Mouse (Mus musculus) midbrain, embryonic 16.5 days (tissue): Measurements from ENCODE around the gene Ifit2. TPM values are rescaled to one million over a fixed set of nuclear protein-coding genes. Genes with fewer than 3 reads are reported as not detected.
"Not testable (repeated sequence)": the region's sequence is repeated elsewhere in the genome, so short reads cannot be mapped to it uniquely, and the experiment has no call there.

Source experiments
- ATAC-seq: fragments of 200-750 bp; cut with Nextera tagmentation; 2 replicates; pipeline ENCODE4 v1.8.0; 2017; ENCODE audit warnings: moderate TSS enrichment
- H3K27ac ChIP-seq: fragments of 300-500 bp; sonication (generic); 2 replicates; pipeline ENCODE4 v1.5.1; 2014; ENCODE audit warnings: mild to moderate bottlenecking, low read length, mixed read lengths
- H3K27me3 ChIP-seq: fragments of 300-500 bp; sonication (generic); 2 replicates; pipeline ENCODE4 v1.6.1; 2014; ENCODE audit warnings: low read depth, low read length, mixed read lengths; ENCODE audit not compliant: control insufficient read depth, insufficient read depth
- H3K36me3 ChIP-seq: fragments of 300-500 bp; sonication (generic); 2 replicates; pipeline ENCODE4 v1.6.1; 2014; ENCODE audit warnings: mild to moderate bottlenecking, low read length, moderate library complexity, mixed read lengths; ENCODE audit not compliant: control insufficient read depth, insufficient read depth
- H3K4me1 ChIP-seq: fragments of 300-500 bp; sonication (generic); 2 replicates; pipeline ENCODE4 v1.6.1; 2014; ENCODE audit warnings: mild to moderate bottlenecking, low read length, mixed read lengths; ENCODE audit not compliant: control insufficient read depth, insufficient read depth
- H3K4me2 ChIP-seq: fragments of 300-500 bp; sonication (generic); 2 replicates; pipeline ENCODE4 v1.6.1; 2014; ENCODE audit warnings: mild to moderate bottlenecking, low read length, mixed read lengths
- H3K4me3 ChIP-seq: fragments of 300-500 bp; sonication (generic); 2 replicates; pipeline ENCODE4 v1.5.1; 2014; ENCODE audit warnings: low read depth, mild to moderate bottlenecking, low read length, moderate library complexity, mixed read lengths
- H3K9ac ChIP-seq: fragments of 300-500 bp; sonication (generic); 2 replicates; pipeline ENCODE4 v1.6.1; 2014; ENCODE audit warnings: low read depth, low read length, mixed read lengths
- H3K9me3 ChIP-seq: fragments of 300-500 bp; sonication (generic); replicated peaks from 2 replicates; pipeline ENCODE4 v1.6.1; 2014; ENCODE audit warnings: mild to moderate bottlenecking, low read length, mixed read lengths; ENCODE audit not compliant: control insufficient read depth, poor library complexity, severe bottlenecking
- WGBS: fragments of 180-500 bp; shearing (Covaris S2); extraction: QIAGEN DNeasy Blood & Tissue Kit; methylation state at CpG from one replicate; pipeline ENCODE4 v1.1.7; 2014; 5-methylcytosine and 5-hydroxymethylcytosine counted together
- polyA plus RNA-seq: library from polyadenylated mRNA; unstranded; fragments of >200 nt; fragmentation: Nextera tagmentation; extraction: Ambion mirVana; gene quantifications from 2 replicates; pipeline ENCODE4 v1.2.1, GENCODE M21; 2015

The Ifit2 gene
- polyA plus RNA-seq, 1 experiment from 2014 or later = 9.9 TPM

DNA sequence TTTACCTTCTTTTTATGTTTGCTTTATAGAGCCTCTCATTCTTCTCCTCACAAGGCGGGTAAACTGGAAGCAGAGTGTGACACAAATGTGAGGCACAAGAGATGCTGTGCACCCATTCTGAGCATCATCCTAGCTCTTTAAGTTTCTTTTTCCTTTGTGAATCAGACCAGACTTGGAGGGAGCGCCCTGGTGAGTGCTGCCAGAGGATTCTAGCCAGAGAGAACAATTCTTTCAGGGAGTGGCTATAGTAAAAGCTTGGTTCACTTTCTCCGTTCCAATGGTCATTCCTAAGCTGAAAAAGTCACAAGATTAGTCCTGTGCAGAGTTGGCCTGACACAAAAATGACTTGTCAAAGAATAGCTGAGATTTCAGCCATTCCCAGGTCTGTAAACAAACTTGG, 6.1 kb downstream of the Ifit2 start:
- Histone ChIP-seq H3K4me1 (peaks cover 7% of the 10 kb centered on the region; the same call in 1 of the 2 replicates), H3K36me3 (no peaks in the 10 kb centered on the region), H3K4me3 (no peak overlapping the region), H3K4me2 (no peak overlapping the region), H3K9ac (no peak overlapping the region), H3K27me3 (no peaks in the 10 kb centered on the region), H3K9me3 (no peaks in the 10 kb centered on the region), H3K27ac (no peak overlapping the region)
- no peak for ATAC-seq
- 66% methylated on average over 3 of the region's 3 CpGs for WGBS

DNA sequence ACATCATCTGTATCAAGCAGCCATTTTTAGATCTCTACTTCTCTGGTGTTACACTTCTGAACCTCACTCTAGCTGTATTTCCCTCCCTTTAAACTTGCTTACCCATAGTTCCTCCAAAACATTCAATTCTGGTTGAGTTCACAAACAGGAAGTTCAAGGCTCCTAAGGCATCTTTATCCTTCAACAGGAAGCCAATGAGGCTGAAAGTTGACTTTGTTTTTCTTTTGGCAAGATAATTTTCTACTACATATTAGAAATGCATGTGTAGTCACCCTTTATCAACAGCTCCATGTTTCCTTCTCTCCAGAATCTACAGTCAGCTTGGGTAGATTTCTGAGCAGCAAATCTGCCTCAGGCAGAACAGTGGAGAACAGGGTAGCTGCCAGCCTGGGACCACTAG, 12.1 kb downstream of the Ifit2 start:
- no peak overlapping the region for H3K9ac ChIP-seq
- no peaks in the 10 kb centered on the region for H3K27me3 ChIP-seq
- H3K36me3 ChIP-seq = no peaks in the 10 kb centered on the region
- H3K27ac ChIP-seq = no peak overlapping the region
- H3K9me3 ChIP-seq = no peaks in the 10 kb centered on the region
- H3K4me1 ChIP-seq = no peaks in the 10 kb centered on the region
- no peak overlapping the region for H3K4me3 ChIP-seq
- ATAC-seq = no peak
- H3K4me2 ChIP-seq = no peak overlapping the region

DNA sequence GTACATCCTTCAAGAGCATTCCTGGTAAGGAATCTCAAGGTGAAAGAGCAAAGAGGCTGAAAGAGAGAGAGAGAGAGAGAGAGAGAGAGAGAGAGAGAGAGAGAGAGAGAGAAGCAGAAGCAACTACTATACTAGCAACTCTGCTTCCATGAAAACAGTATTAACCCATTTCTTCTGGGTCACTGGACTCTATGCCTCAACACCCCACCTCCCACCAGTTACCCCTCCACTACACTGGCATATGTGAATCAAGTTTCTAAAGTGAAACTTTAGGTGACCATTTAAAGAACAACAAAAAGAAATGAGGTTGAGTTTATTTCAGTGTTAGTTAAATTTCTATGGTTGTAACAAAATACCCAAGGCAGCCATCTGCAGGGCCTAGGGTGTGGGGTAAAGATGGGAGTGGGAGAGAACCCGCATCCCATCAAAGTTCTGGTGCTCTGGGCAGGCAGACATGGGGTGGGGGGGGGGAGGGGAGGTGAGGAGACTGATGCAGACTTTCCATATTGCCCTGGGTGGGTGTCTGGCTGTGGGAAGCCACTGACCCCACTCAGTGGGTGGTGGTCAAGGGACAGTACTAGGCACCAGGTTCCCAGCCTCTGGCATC, 15.8 kb downstream of the Ifit2 start:
- no peak for ATAC-seq
- Histone ChIP-seq H3K9me3 (no peaks in the 10 kb centered on the region), H3K4me2 (no peak overlapping the region), H3K27ac (no peak overlapping the region), H3K4me1 (no peaks in the 10 kb centered on the region), H3K27me3 (no peaks in the 10 kb centered on the region), H3K9ac (no peak overlapping the region), H3K4me3 (no peak overlapping the region), H3K36me3 (no peaks in the 10 kb centered on the region)
- 78% methylated on average over 1 of the region's 1 CpGs for WGBS

DNA sequence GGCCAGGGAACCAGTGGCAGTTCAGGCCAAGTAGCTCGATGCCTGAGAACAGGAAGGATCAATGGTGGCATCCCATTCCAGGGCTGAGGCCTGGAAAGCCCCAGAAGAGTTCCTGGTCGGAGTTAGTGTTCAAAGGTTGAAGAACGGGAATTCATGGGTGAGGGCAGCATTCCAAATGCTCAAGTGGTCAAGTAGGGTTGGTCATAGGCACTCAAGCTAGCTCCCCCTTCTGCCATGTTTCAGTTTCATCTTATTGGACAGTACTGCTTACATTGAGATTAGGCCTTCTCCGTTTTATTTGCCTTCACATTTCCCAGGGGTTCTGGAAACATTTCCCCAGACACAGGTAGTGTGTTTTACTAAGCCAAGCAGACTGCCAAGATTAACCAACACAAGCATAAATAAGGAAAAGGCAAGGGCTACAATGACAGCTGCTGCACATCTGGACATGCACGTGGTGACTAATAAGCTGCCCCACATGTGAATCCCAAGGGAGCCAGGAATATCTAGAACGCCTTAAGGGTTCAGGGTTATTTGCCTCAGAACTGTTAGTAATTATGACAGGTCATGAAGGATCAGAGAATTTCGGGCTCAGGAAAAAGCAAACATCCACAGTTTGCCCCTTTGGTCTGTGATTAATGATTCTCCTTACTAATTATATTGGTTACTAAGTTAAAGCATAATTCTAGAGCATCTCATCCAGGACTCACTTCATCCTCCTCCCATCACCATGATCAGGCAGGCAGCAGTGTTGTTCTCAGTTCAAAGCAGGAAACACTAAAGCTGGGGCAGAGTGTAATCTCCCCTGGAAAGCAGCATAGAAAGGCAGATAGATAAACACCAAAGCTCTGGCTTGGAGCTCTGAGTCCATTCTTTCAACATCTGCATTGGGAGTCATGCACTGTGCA, 18.7 kb downstream of the Ifit2 start:
- no peak overlapping the region for H3K27ac ChIP-seq
- H3K36me3 ChIP-seq = peaks cover 3% of the 10 kb centered on the region; the same call in 1 of the 2 replicates
- H3K4me3 ChIP-seq = no peak overlapping the region
- no peak overlapping the region for H3K4me2 ChIP-seq
- H3K4me1 ChIP-seq = no peaks in the 10 kb centered on the region
- WGBS = 75% methylated on average over 7 of the region's 7 CpGs
- ATAC-seq = no peak
- no peak overlapping the region for H3K9ac ChIP-seq
- H3K9me3 ChIP-seq = no peaks in the 10 kb centered on the region
- no peaks in the 10 kb centered on the region for H3K27me3 ChIP-seq

DNA sequence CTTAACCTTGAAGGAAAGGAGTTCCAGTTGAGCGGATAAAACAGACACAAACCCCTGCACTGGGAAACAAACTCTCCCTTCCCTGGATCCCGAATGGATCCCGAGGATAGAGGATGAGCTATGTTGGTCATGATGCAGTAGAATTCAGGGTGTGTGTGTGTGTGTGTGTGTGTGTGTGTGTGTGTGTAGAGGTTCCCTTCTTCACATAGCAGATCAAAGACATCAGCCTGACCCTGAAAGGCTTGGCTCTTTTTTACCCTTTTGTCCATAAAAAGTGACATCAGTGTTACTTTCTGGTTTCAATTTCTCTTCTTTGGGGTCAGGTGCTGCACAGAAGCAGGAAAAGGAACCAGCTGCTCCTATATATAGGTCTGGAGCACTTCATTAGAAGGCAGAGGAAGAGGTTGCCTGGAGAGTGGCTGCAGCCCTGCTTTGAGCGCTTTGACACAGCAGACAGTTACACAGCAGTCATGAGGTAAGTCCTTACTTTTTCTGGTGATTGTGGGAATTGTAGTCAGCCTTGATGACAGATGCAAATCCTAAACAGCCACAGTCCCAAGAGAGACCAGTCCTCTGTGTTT, 19.5 kb downstream of the Ifit2 start:
- Histone ChIP-seq H3K36me3 (peaks cover 3% of the 10 kb centered on the region; the same call in 1 of the 2 replicates), H3K9me3 (no peaks in the 10 kb centered on the region), H3K27me3 (no peaks in the 10 kb centered on the region), H3K4me3 (no peak overlapping the region), H3K4me1 (no peaks in the 10 kb centered on the region), H3K27ac (no peak overlapping the region), H3K4me2 (no peak overlapping the region), H3K9ac (no peak overlapping the region)
- 72% methylated on average over 4 of the region's 4 CpGs for WGBS
- no peak for ATAC-seq

DNA sequence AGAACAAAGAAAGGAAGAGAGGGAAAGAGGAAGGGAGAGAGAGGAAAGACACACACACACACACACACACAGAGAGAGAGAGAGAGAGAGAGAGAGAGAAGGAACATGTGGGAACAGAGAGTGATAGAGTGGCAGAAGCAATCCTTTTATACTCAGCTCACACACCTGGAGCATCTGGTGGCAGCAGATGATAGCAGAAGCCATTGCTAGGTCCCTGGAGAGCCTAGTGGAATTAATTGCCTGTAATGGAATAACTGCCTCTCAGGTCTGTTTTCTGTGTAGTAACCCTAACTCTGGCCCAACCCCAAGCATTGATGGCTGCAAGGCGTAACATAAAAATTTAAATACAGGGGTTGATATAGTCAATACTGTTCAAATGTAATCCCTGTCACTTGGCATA, 20.6 kb downstream of the Ifit2 start:
- Histone ChIP-seq H3K27ac (no peak overlapping the region), H3K4me1 (no peaks in the 10 kb centered on the region), H3K4me2 (no peak overlapping the region), H3K4me3 (no peak overlapping the region), H3K9ac (no peak overlapping the region), H3K27me3 (no peaks in the 10 kb centered on the region), H3K9me3 (no peaks in the 10 kb centered on the region), H3K36me3 (peaks cover 3% of the 10 kb centered on the region; the same call in 1 of the 2 replicates)
- peak; percentile 54 for ATAC-seq
- WGBS = 88% methylated on average over 1 of the region's 1 CpGs

DNA sequence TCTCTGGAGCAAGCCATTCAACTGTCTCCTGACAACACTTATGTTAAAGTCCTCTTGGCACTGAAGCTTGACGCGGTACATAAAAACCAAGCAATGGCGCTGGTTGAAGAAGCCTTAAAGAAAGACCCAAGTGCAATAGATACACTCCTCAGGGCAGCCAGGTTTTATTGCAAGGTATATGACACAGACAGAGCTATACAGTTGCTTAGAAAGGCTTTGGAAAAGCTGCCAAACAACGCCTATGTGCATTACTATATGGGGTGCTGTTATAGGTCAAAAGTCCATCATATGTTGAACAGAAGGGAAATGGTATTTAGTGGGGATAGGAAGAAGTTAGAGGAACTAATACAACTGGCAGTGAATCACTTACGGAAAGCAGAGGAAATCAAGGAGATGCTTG, 23.2 kb downstream of the Ifit2 start:
- ATAC-seq = no peak
- no peaks in the 10 kb centered on the region for H3K9me3 ChIP-seq
- no peak overlapping the region for H3K4me2 ChIP-seq
- H3K36me3 ChIP-seq = peaks cover 3% of the 10 kb centered on the region; the same call in 1 of the 2 replicates
- WGBS = 97% methylated on average over 5 of the region's 5 CpGs
- no peak overlapping the region for H3K27ac ChIP-seq
- H3K9ac ChIP-seq = no peak overlapping the region
- no peaks in the 10 kb centered on the region for H3K27me3 ChIP-seq
- no peaks in the 10 kb centered on the region for H3K4me1 ChIP-seq
- no peak overlapping the region for H3K4me3 ChIP-seq

DNA sequence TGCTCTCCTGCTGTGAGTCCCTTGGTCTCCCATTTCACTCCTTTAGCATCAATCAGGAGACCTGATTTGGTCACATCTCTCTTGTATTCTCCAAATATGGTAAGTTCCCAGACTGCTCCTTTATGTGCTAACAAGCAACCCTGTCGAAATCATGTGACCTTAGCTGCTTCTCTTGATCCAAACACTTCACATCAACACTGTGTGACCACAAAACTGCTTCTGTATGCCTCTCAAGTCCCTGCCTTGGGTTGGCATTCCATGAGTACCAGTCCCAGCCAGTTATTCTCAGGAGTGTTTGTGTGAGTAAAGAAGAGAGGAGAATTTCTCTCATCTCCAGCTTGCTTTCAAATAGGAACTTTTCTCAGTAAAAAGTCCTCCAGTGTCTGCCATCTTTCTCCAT, 26.6 kb downstream of the Ifit2 start:
- no peak for ATAC-seq
- Histone ChIP-seq H3K4me2 (no peak overlapping the region), H3K36me3 (peaks cover 3% of the 10 kb centered on the region; the same call in 1 of the 2 replicates), H3K9ac (no peak overlapping the region), H3K27me3 (no peaks in the 10 kb centered on the region), H3K9me3 (no peaks in the 10 kb centered on the region), H3K4me1 (no peaks in the 10 kb centered on the region), H3K4me3 (no peak overlapping the region), H3K27ac (no peak overlapping the region)
- WGBS = 65% methylated on average over 1 of the region's 1 CpGs

DNA sequence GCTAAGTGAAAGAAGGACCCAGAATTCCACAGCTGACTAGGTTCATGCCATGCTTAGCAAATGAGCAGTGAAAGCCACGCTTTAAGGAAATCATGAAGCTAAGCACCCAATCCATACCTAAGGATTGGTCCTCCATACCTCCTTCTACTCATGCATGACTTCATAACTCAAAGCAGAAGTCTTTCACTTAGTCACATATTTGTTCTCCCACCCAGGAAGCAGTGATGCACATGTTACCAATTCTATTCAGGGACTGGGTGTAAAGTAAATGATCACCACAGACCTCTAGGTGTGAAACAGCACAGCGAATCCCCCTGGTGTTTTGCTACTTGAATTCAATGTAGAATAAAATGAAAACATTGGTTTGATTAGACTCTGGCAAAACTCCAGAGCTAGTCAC, 32.2 kb downstream of the Ifit2 start:
- H3K9ac ChIP-seq, H3K4me2 ChIP-seq, H3K9me3 ChIP-seq, H3K4me3 ChIP-seq, H3K36me3 ChIP-seq, H3K4me1 ChIP-seq, ATAC-seq, H3K27ac ChIP-seq, H3K27me3 ChIP-seq: not testable (repeated sequence)
- WGBS = 88% methylated on average over 2 of the region's 2 CpGs
